Mouse (Mus musculus): ENCODE data around the gene Coq9. TPM values are rescaled to one million over a fixed set of nuclear protein-coding genes. Genes with fewer than 3 reads are reported as not detected.

The Coq9 gene
- polyA plus RNA-seq, 1 experiment from 2014 or later: 52.3 TPM

Other genes with a start within 250 kb of the Coq9 start
- 53.4 and 54.7 TPM in 2 replicates for gene Rspry1, start 236.4 kb upstream of the Coq9 start, polyA plus RNA-seq (2016; fragmentation: Nextera tagmentation; extraction: Ambion mirVana)
- 116 and 122 TPM in 2 replicates for gene Fam192a, start 236.3 kb upstream of the Coq9 start, polyA plus RNA-seq (2016; fragmentation: Nextera tagmentation; extraction: Ambion mirVana)
- gene Arl2bp, start 171.7 kb upstream of the Coq9 start, polyA plus RNA-seq (2016; fragmentation: Nextera tagmentation; extraction: Ambion mirVana): 242 and 248 TPM in 2 replicates
- 0.52 and 0.92 TPM in 2 replicates for gene Pllp, start 142.0 kb upstream of the Coq9 start, polyA plus RNA-seq (2016; fragmentation: Nextera tagmentation; extraction: Ambion mirVana)
- not detected in 2 replicates for gene Ccl22, start 92.7 kb upstream of the Coq9 start, polyA plus RNA-seq (2016; fragmentation: Nextera tagmentation; extraction: Ambion mirVana)
- 8.3 and 9.4 TPM in 2 replicates for gene Cx3cl1, start 66.3 kb upstream of the Coq9 start, polyA plus RNA-seq (2016; fragmentation: Nextera tagmentation; extraction: Ambion mirVana)
- 0.56 TPM in 1 of 2 replicates, not detected in the other for gene Ccl17, start 27.9 kb upstream of the Coq9 start, polyA plus RNA-seq (2016; fragmentation: Nextera tagmentation; extraction: Ambion mirVana)
- gene Ciapin1, start within 50 bp of the Coq9 start, polyA plus RNA-seq (2016; fragmentation: Nextera tagmentation; extraction: Ambion mirVana): 170 and 179 TPM in 2 replicates
- gene Polr2c, start 19.1 kb downstream of the Coq9 start, polyA plus RNA-seq (2016; fragmentation: Nextera tagmentation; extraction: Ambion mirVana): 144 and 147 TPM in 2 replicates
- 22.0 and 25.1 TPM in 2 replicates for gene Dok4, start 38.0 kb downstream of the Coq9 start, polyA plus RNA-seq (2016; fragmentation: Nextera tagmentation; extraction: Ambion mirVana)
- gene Ccdc102a, start 79.8 kb downstream of the Coq9 start, polyA plus RNA-seq (2016; fragmentation: Nextera tagmentation; extraction: Ambion mirVana): 11.8 and 15.9 TPM in 2 replicates
- not detected in 2 replicates for gene Adgrg5, start 85.4 kb downstream of the Coq9 start, polyA plus RNA-seq (2016; fragmentation: Nextera tagmentation; extraction: Ambion mirVana)
- gene Adgrg1, start 136.4 kb downstream of the Coq9 start, polyA plus RNA-seq (2016; fragmentation: Nextera tagmentation; extraction: Ambion mirVana): 180 and 222 TPM in 2 replicates
- gene Adgrg3, start 179.4 kb downstream of the Coq9 start, polyA plus RNA-seq (2016; fragmentation: Nextera tagmentation; extraction: Ambion mirVana): 1.7 and 2.4 TPM in 2 replicates
- 0.26 and 0.38 TPM in 2 replicates for gene Drc7, start 216.8 kb downstream of the Coq9 start, polyA plus RNA-seq (2016; fragmentation: Nextera tagmentation; extraction: Ambion mirVana)
- 35.6 and 42.0 TPM in 2 replicates for gene Katnb1, start 242.9 kb downstream of the Coq9 start, polyA plus RNA-seq (2016; fragmentation: Nextera tagmentation; extraction: Ambion mirVana)

All from forebrain, embryonic 12.5 days (tissue).